In the genomic region with DNA sequence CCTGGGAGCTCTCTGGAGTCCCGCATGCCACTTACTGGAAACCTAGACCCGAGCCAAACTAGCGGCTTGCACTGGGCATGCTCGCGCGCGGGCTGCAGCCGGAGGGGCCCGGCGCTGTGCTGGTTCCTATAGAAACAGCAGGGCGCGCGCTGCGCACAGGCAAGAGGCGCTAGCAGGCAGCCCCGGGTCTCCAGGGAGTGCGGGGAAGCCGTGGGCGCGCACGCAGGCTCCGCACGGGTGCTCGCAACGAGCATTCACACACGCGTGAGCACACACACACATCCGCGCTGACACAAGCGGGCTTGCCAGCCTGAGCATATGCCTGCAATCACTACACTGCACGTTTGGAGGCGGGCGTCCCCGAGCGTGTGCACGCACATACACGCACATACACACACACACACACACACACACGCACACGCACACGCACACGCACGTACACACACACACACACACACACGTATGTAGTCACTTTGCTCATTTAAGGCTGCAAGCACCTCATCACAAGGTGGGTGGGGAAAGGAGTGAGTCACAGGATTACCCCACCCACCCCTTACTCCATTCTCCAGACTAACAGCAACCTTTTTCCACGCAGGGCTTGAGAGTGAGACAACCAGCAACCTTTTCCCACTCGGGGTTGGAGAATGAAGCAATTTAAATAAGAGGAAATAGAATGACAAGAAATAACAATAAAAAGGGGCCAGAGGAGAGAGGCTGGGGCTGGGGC, we compare ENCODE assay signal across 8 mouse cellular contexts. TPM values are rescaled to one million over a fixed set of nuclear protein-coding genes. Genes with fewer than 3 reads are reported as not detected.
DNase-seq lines count a peak whose midpoint lies in the region; ATAC-seq and TF ChIP-seq lines count a peak whose summit lies in the region.

No protein-coding gene starts in this region.

- TF ChIP-seq POLR2A in myocyte (IDR thresholded peaks at IDR 0.05; ENCODE audit: insufficient read length, low read depth), result peak; percentile 23

- TF ChIP-seq CTCF in kidney, postnatal 0 days (IDR thresholded peaks at IDR 0.05; ENCODE audit: low read depth), result 0 out of 2 replicates have a peak, but pooled peaks have one; percentile 6
- TF ChIP-seq CTCF in stomach, postnatal 0 days (IDR thresholded peaks at IDR 0.05; ENCODE audit: low read depth), result peak; percentile 35

- peak; percentile 87 for ATAC-seq in embryonic facial prominence, embryonic 13.5 days (ENCODE audit: insufficient number of reproducible peaks, insufficient read depth, low FRiP score, low TSS enrichment, low read depth)
- ATAC-seq in heart, embryonic 12.5 days (ENCODE audit: insufficient number of reproducible peaks, low FRiP score), result peak; percentile 83
- peak; percentile 88 for ATAC-seq in kidney, postnatal 0 days (replicated peaks; ENCODE audit: low FRiP score, low read depth)
- peak; percentile 79 for ATAC-seq in stomach, postnatal 0 days (ENCODE audit: low FRiP score, low TSS enrichment)

- H3ac ChIP-seq in myocyte (ENCODE audit: control insufficient read depth, insufficient read length), result no peak overlapping the region

- under 1% methylated on average over 45 of the region's 45 CpGs for WGBS in embryonic facial prominence, embryonic 13.5 days
- WGBS in heart, embryonic 12.5 days, result under 1% methylated on average over 45 of the region's 45 CpGs
- under 1% methylated on average over 45 of the region's 45 CpGs for WGBS in kidney, postnatal 0 days
- WGBS in stomach, postnatal 0 days, result 0% methylated on average over 32 of the region's 45 CpGs

- peak overlapping the region; percentile 82 for H3K4me2 ChIP-seq in embryonic facial prominence, embryonic 13.5 days
- peak overlapping the region; percentile 89 for H3K4me2 ChIP-seq in heart, embryonic 12.5 days
- peak overlapping the region; percentile 83 for H3K4me2 ChIP-seq in kidney, postnatal 0 days (ENCODE audit: low read length)
- peak overlapping the region; percentile 86 for H3K4me2 ChIP-seq in myocyte (ENCODE audit: low read depth)
- peak overlapping the region; percentile 85 for H3K4me2 ChIP-seq in stomach, postnatal 0 days (replicated peaks; ENCODE audit: low read depth)

- no peak for TF ChIP-seq EP300 in stomach, postnatal 0 days (optimal IDR thresholded peaks at IDR 0.05)

- peak overlapping the region; percentile 68 for H3K4me3 ChIP-seq in embryonic facial prominence, embryonic 13.5 days
- peak overlapping the region; percentile 57 for H3K4me3 ChIP-seq in heart, embryonic 12.5 days
- peak overlapping the region; percentile 51 for H3K4me3 ChIP-seq in kidney, postnatal 0 days (replicated peaks; ENCODE audit: low read depth, low read length)
- peak overlapping the region; percentile 27 for H3K4me3 ChIP-seq in myocyte
- H3K4me3 ChIP-seq in stomach, postnatal 0 days (ENCODE audit: low read depth, low read length), result peak overlapping the region; percentile 57

- H3K9me3 ChIP-seq in embryonic facial prominence, embryonic 13.5 days, result no peaks in the 10 kb centered on the region
- H3K9me3 ChIP-seq in heart, embryonic 12.5 days (replicated peaks), result no peaks in the 10 kb centered on the region
- no peaks in the 10 kb centered on the region for H3K9me3 ChIP-seq in kidney, postnatal 0 days (replicated peaks; ENCODE audit: low read length)
- no peaks in the 10 kb centered on the region for H3K9me3 ChIP-seq in stomach, postnatal 0 days (ENCODE audit: control insufficient read depth, low read length)

- peak overlapping the region; percentile 79 for H3K9ac ChIP-seq in embryonic facial prominence, embryonic 13.5 days
- H3K9ac ChIP-seq in heart, embryonic 12.5 days, result peak overlapping the region; percentile 79
- peak overlapping the region; percentile 52 for H3K9ac ChIP-seq in kidney, postnatal 0 days (ENCODE audit: low read depth, low read length)
- peak overlapping the region; percentile 64 for H3K9ac ChIP-seq in stomach, postnatal 0 days (ENCODE audit: low read length)

- H3K4me1 ChIP-seq in embryonic facial prominence, embryonic 13.5 days, result peaks cover 42% of the 10 kb centered on the region
- H3K4me1 ChIP-seq in heart, embryonic 12.5 days (replicated peaks), result peaks cover 49% of the 10 kb centered on the region
- 0 out of 2 replicates have a peak, but pooled peaks cover 11% of the 10 kb centered on the region for H3K4me1 ChIP-seq in kidney, postnatal 0 days (replicated peaks; ENCODE audit: insufficient read depth, low read length)
- H3K4me1 ChIP-seq in stomach, postnatal 0 days (replicated peaks; ENCODE audit: control insufficient read depth, insufficient read depth), result no peaks in the 10 kb centered on the region; the same call in 1 of the 2 replicates

- no peaks in the 10 kb centered on the region for H3K27me3 ChIP-seq in embryonic facial prominence, embryonic 13.5 days
- no peaks in the 10 kb centered on the region for H3K27me3 ChIP-seq in heart, embryonic 12.5 days (replicated peaks)
- H3K27me3 ChIP-seq in kidney, postnatal 0 days (ENCODE audit: insufficient read depth, low read length), result no peaks in the 10 kb centered on the region
- H3K27me3 ChIP-seq in myocyte (ENCODE audit: control insufficient read depth, insufficient read depth, insufficient read length), result no peaks in the 10 kb centered on the region
- H3K27me3 ChIP-seq in stomach, postnatal 0 days (ENCODE audit: control insufficient read depth, insufficient read depth, low read length), result no peaks in the 10 kb centered on the region

- no peaks in the 10 kb centered on the region for H3K79me2 ChIP-seq in myocyte (ENCODE audit: control insufficient read depth, insufficient read depth)

- H3K27ac ChIP-seq in embryonic facial prominence, embryonic 13.5 days, result peak overlapping the region; percentile 83
- H3K27ac ChIP-seq in heart, embryonic 12.5 days (ENCODE audit: poor library complexity, severe bottlenecking), result peak overlapping the region; percentile 70
- no peak overlapping the region for H3K27ac ChIP-seq in kidney, postnatal 0 days
- no peak overlapping the region for H3K27ac ChIP-seq in stomach, postnatal 0 days (replicated peaks)

- DNase-seq in B cell, adult 2 months, result peak; percentile 69
- peak; percentile 85 for DNase-seq in adrenal gland, postnatal 14 days
- peak; percentile 86 for DNase-seq in kidney, postnatal 0 days (ENCODE audit: low spot score)
- DNase-seq in liver, result peak; percentile 63
- DNase-seq in stomach, postnatal 0 days (ENCODE audit: low spot score), result peak; percentile 75

- no peaks in the 10 kb centered on the region for H3K36me3 ChIP-seq in embryonic facial prominence, embryonic 13.5 days
- no peaks in the 10 kb centered on the region for H3K36me3 ChIP-seq in heart, embryonic 12.5 days
- H3K36me3 ChIP-seq in kidney, postnatal 0 days (ENCODE audit: insufficient read depth, low read length), result no peaks in the 10 kb centered on the region
- no peaks in the 10 kb centered on the region for H3K36me3 ChIP-seq in myocyte (ENCODE audit: control insufficient read depth, insufficient read depth)
- H3K36me3 ChIP-seq in stomach, postnatal 0 days (ENCODE audit: control insufficient read depth, insufficient read depth, low read length), result no peaks in the 10 kb centered on the region

TF ChIP-seq in myocyte, 11 proteins besides CTCF, POLR2A, EP300 and RAD21 (continues in another document):
- no peak for TF ChIP-seq TCF3 (IDR thresholded peaks at IDR 0.05; ENCODE audit: insufficient read length, low read depth)
- no peak for TF ChIP-seq CEBPB (IDR thresholded peaks at IDR 0.05; ENCODE audit: insufficient read depth, poor library complexity, severe bottlenecking)
- TF ChIP-seq MAX (IDR thresholded peaks at IDR 0.05; ENCODE audit: low read depth), result no peak
- no peak for TF ChIP-seq E2F4 (IDR thresholded peaks at IDR 0.05; ENCODE audit: insufficient read depth)

RNA-seq across cellular contexts. Expression of a gene that starts 11.2 kb away (rescaled TPM):
- total RNA-seq in adrenal gland, postnatal 14 days (2021), result 8.4 and 9.5 TPM in 2 replicates
- polyA plus RNA-seq in embryonic facial prominence, embryonic 13.5 days (2015; fragmentation: Nextera tagmentation; extraction: Ambion mirVana), result 22.6 and 23.3 TPM in 2 replicates
- 9.2 and 10.8 TPM in 2 replicates for polyA plus RNA-seq in heart, embryonic 12.5 days (2016; fragmentation: Nextera tagmentation; extraction: Ambion mirVana)
- polyA plus RNA-seq in kidney, postnatal 0 days (2015; fragmentation: Nextera tagmentation; extraction: Ambion mirVana), result 7.3 and 7.5 TPM in 2 replicates
- polyA plus RNA-seq in myocyte (2012; fragmentation: generic; extraction: Trizol), result 1.1 TPM
- polyA plus RNA-seq in stomach, postnatal 0 days (2015; fragmentation: Nextera tagmentation; extraction: Ambion mirVana), result 6.6 and 6.9 TPM in 2 replicates

RNA-seq across cellular contexts. Expression of a gene that starts 18.2 kb away (rescaled TPM):
- total RNA-seq in adrenal gland, postnatal 14 days (2021), result 6.6 and 6.9 TPM in 2 replicates
- polyA plus RNA-seq in embryonic facial prominence, embryonic 13.5 days (2015; fragmentation: Nextera tagmentation; extraction: Ambion mirVana), result 6.0 and 6.7 TPM in 2 replicates
- 9.5 and 13.2 TPM in 2 replicates for polyA plus RNA-seq in heart, embryonic 12.5 days (2016; fragmentation: Nextera tagmentation; extraction: Ambion mirVana)
- polyA plus RNA-seq in kidney, postnatal 0 days (2015; fragmentation: Nextera tagmentation; extraction: Ambion mirVana), result 26.8 and 27.1 TPM in 2 replicates
- polyA plus RNA-seq in myocyte (2012; fragmentation: generic; extraction: Trizol), result 1.1 TPM
- 22.3 and 22.4 TPM in 2 replicates for polyA plus RNA-seq in stomach, postnatal 0 days (2015; fragmentation: Nextera tagmentation; extraction: Ambion mirVana)

RNA-seq across cellular contexts. Expression of a gene that starts 23.0 kb away (rescaled TPM):
- 21.4 and 29.2 TPM in 2 replicates for total RNA-seq in adrenal gland, postnatal 14 days (2021)
- polyA plus RNA-seq in embryonic facial prominence, embryonic 13.5 days (2015; fragmentation: Nextera tagmentation; extraction: Ambion mirVana), result 17.1 and 21.3 TPM in 2 replicates
- 1,032 and 1,048 TPM in 2 replicates for polyA plus RNA-seq in heart, embryonic 12.5 days (2016; fragmentation: Nextera tagmentation; extraction: Ambion mirVana)
- 198 and 233 TPM in 2 replicates for polyA plus RNA-seq in kidney, postnatal 0 days (2015; fragmentation: Nextera tagmentation; extraction: Ambion mirVana)
- polyA plus RNA-seq in myocyte (2012; fragmentation: generic; extraction: Trizol), result 915 TPM
- polyA plus RNA-seq in stomach, postnatal 0 days (2015; fragmentation: Nextera tagmentation; extraction: Ambion mirVana), result 147 and 174 TPM in 2 replicates

RNA-seq across cellular contexts. Expression of a gene that starts 24.1 kb away (rescaled TPM):
- 1.5 and 1.9 TPM in 2 replicates for total RNA-seq in adrenal gland, postnatal 14 days (2021)
- 4.8 and 5.7 TPM in 2 replicates for polyA plus RNA-seq in embryonic facial prominence, embryonic 13.5 days (2015; fragmentation: Nextera tagmentation; extraction: Ambion mirVana)
- polyA plus RNA-seq in heart, embryonic 12.5 days (2016; fragmentation: Nextera tagmentation; extraction: Ambion mirVana), result 284 and 285 TPM in 2 replicates
- polyA plus RNA-seq in kidney, postnatal 0 days (2015; fragmentation: Nextera tagmentation; extraction: Ambion mirVana), result 5.5 and 7.4 TPM in 2 replicates
- polyA plus RNA-seq in myocyte (2012; fragmentation: generic; extraction: Trizol), result 249 TPM
- polyA plus RNA-seq in stomach, postnatal 0 days (2015; fragmentation: Nextera tagmentation; extraction: Ambion mirVana), result 21.6 and 23.4 TPM in 2 replicates

RNA-seq across cellular contexts. Expression of a gene that starts 39.9 kb away (rescaled TPM):
- total RNA-seq in adrenal gland, postnatal 14 days (2021), result 5.7 and 6.4 TPM in 2 replicates
- polyA plus RNA-seq in embryonic facial prominence, embryonic 13.5 days (2015; fragmentation: Nextera tagmentation; extraction: Ambion mirVana), result 11.1 and 12.4 TPM in 2 replicates
- 8.0 and 10.3 TPM in 2 replicates for polyA plus RNA-seq in heart, embryonic 12.5 days (2016; fragmentation: Nextera tagmentation; extraction: Ambion mirVana)
- 7.9 and 9.3 TPM in 2 replicates for polyA plus RNA-seq in kidney, postnatal 0 days (2015; fragmentation: Nextera tagmentation; extraction: Ambion mirVana)
- 3.6 TPM for polyA plus RNA-seq in myocyte (2012; fragmentation: generic; extraction: Trizol)
- polyA plus RNA-seq in stomach, postnatal 0 days (2015; fragmentation: Nextera tagmentation; extraction: Ambion mirVana), result 7.2 and 8.3 TPM in 2 replicates

Comparison
In these comparisons a context has a peak if more than half of its experiments do, and no peak if none do; other contexts are left out.
1. H3K27ac ChIP-seq: peak in embryonic facial prominence, embryonic 13.5 days (single experiment) and heart, embryonic 12.5 days (single experiment); none in kidney, postnatal 0 days (single experiment) and stomach, postnatal 0 days (single experiment).
2. Peak in every context shown above with its lines, with median percentiles within 50 percentile points of each other: DNase-seq, ATAC-seq, H3K4me2 ChIP-seq, H3K4me3 ChIP-seq and H3K9ac ChIP-seq.